Mouse (Mus musculus) spleen, postnatal 0 days (tissue): ENCODE measurements around the gene G3bp2. TPM values are rescaled to one million over a fixed set of nuclear protein-coding genes. Genes with fewer than 3 reads are reported as not detected.

Source experiments
- polyA plus RNA-seq: library from polyadenylated mRNA; unstranded; fragments of >200 nt; fragmentation: Nextera tagmentation; extraction: Ambion mirVana; gene quantifications from 2 replicates; pipeline ENCODE4 v1.2.1, GENCODE M21; 2015

G3bp2 gene
- 66.1 and 70.5 TPM in 2 replicates for polyA plus RNA-seq

DNA sequence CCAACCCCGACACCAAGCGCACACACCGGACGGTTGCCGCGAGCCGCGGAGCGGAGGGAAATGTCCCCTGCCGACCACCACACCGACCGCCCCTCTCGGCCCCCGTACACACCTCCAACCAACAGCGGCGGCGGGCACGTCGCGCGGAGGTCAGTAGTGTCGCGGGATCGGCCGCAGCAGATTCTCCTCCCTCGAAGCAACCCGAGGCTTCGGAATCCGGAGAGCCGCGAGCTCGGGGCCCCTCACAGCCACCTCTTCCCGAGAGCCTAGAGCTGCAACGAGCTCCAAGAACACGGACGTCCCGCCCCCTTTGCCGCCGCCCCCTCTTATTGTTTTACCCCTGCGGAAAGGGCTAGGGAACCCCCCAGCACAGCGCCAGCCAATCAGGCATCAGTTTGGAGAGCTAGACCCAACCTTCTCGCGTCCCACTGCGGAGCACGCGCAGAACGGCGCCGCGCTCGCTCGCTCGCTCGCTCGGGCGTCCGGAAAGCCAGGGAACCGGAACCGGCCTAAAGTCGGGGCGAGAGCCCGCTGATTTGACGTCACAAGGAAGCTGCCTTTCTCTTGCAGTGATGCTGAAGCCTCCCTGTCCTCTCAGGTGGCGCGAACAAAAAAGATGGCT lies at the start of gene G3bp2:
Gene G3bp2, minus strand, starts transcription at position 303 of the 622 bp plus-strand sequence.

DNA sequence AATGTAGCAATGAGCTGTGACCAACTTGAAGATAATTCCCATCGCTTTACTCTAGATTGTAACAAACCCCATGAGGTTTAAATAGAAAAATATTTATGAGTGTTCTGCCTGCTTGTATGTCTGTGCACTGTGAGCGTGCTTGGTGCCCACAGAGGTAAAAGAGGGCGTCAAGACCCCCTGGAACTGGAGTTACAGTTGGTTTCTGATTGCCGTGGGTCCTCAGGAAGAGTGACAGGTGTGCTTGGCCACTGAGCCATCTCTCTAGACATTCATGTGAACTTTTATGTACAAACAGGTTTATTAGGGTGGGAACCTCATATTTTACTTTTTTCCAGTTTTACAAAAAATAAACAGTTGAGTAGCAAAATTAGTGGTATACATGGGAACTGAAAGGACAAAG lies 39.7 kb downstream of the G3bp2 start, which contains the start of gene Cdkl2:
Gene Cdkl2, minus strand, starts transcription at position 101 of the 400 bp plus-strand sequence.

Other genes starting within 250 kb of the G3bp2 start
- 65.4 and 69.5 TPM in 2 replicates for gene Rchy1, start 120.7 kb downstream of the G3bp2 start, polyA plus RNA-seq
- not detected in 2 replicates for gene Odaph, start 96.2 kb downstream of the G3bp2 start, polyA plus RNA-seq
- gene Cdkl2, start 39.8 kb downstream of the G3bp2 start, polyA plus RNA-seq: 0.40 and 0.75 TPM in 2 replicates
- gene Uso1, start 54.2 kb upstream of the G3bp2 start, polyA plus RNA-seq: 21.5 and 24.7 TPM in 2 replicates
- gene U90926, start 131.7 kb upstream of the G3bp2 start, polyA plus RNA-seq: not detected in 2 replicates
- 0.07 TPM in 1 of 2 replicates, not detected in the other for gene Ppef2, start 172.6 kb upstream of the G3bp2 start, polyA plus RNA-seq
- gene Naaa, start 194.5 kb upstream of the G3bp2 start, polyA plus RNA-seq: 8.5 and 10.8 TPM in 2 replicates
- gene Sdad1, start 226.8 kb upstream of the G3bp2 start, polyA plus RNA-seq: 26.6 and 26.8 TPM in 2 replicates
- 0.06 and 0.95 TPM in 2 replicates for gene Cxcl9, start 244.4 kb upstream of the G3bp2 start, polyA plus RNA-seq
- 3.3 and 5.7 TPM in 2 replicates for gene Art3, start 248.1 kb upstream of the G3bp2 start, polyA plus RNA-seq